Mouse (Mus musculus) spleen, adult 2 months (tissue): ENCODE measurements around the gene Adamts15.

ENCODE experiments used
- CTCF ChIP-seq: fragments of 200-500 bp; IDR thresholded peaks from 2 replicates; pipeline ENCODE4 v1.5.1; 2011; ENCODE audit warnings: mild to moderate bottlenecking, inconsistent platforms; ENCODE audit not compliant: insufficient read depth, insufficient read length, insufficient replicate concordance; ENCODE audit errors: extremely low read depth
- POLR2A ChIP-seq: fragments of 200-500 bp; IDR thresholded peaks from 2 replicates; pipeline ENCODE4 v1.6.1; 2011; ENCODE audit warnings: low read depth, low read length, inconsistent platforms

- TF ChIP-seq POLR2A, result no peak
- no peak for TF ChIP-seq CTCF
Observed at GRCm38 (mm10) chr9:30949971-30950370, 27.7 kb upstream of the Adamts15 start.
